Mouse (Mus musculus) lung, postnatal 0 days (tissue): ENCODE results near the gene Hmox2.
A peak's percentile ranks its signal among the peaks of the same experiment; 100 is the strongest.

Source experiments
- CTCF ChIP-seq: IDR thresholded peaks from 2 replicates; pipeline ENCODE4 v1.5.1; 2016; ENCODE audit warnings: antibody characterized with exemption, mild to moderate bottlenecking
- EP300 ChIP-seq: IDR thresholded peaks from 2 replicates; pipeline ENCODE4 v1.6.1; 2016; ENCODE audit warnings: antibody characterized with exemption, mild to moderate bottlenecking, control low read depth

- TF ChIP-seq EP300: no peak
- TF ChIP-seq CTCF: peak; percentile 23; the same call in 1 of the 2 replicates
Observed at GRCm38 (mm10) chr16:4765852-4766251, 39.7 kb downstream of the Hmox2 start.
